Mouse (Mus musculus) midbrain, postnatal 0 days (tissue): Measurements from ENCODE around the gene Vmn1r199. TPM values are rescaled to one million over a fixed set of nuclear protein-coding genes. Genes with fewer than 3 reads are reported as not detected.
"Not testable (repeated sequence)": the region's sequence is repeated elsewhere in the genome, so short reads cannot be mapped to it uniquely, and the experiment has no call there.

Experiments used
- ATAC-seq: fragments of 200-750 bp; cut with Nextera tagmentation; 2 replicates; pipeline ENCODE4 v1.8.0; 2017; ENCODE audit warnings: moderate number of reproducible peaks, mild to moderate bottlenecking, moderate TSS enrichment, moderate library complexity; ENCODE audit not compliant: low FRiP score
- DNase-seq: peaks from one replicate; pipeline ENCODE4 v3.0.0-alpha.2; 2015; ENCODE audit warnings: low spot score
- H3K27ac ChIP-seq: fragments of 300-500 bp; sonication (generic); 2 replicates; pipeline ENCODE4 v1.5.1; 2014; ENCODE audit warnings: low read depth, mild to moderate bottlenecking, low read length, mixed read lengths
- H3K27me3 ChIP-seq: fragments of 300-500 bp; sonication (generic); 2 replicates; pipeline ENCODE4 v1.6.1; 2014; ENCODE audit warnings: low read length, control low read depth, mixed read lengths; ENCODE audit not compliant: insufficient read depth
- H3K36me3 ChIP-seq: fragments of 300-500 bp; sonication (generic); 2 replicates; pipeline ENCODE4 v1.6.1; 2014; ENCODE audit warnings: low read length, control low read depth, mixed read lengths; ENCODE audit not compliant: insufficient read depth
- H3K4me1 ChIP-seq: fragments of 300-500 bp; sonication (generic); 2 replicates; pipeline ENCODE4 v1.6.1; 2014; ENCODE audit warnings: mild to moderate bottlenecking, control low read depth, antibody characterized with exemption, low read length, mixed read lengths; ENCODE audit not compliant: insufficient read depth
- H3K4me2 ChIP-seq: fragments of 300-500 bp; sonication (generic); 2 replicates; pipeline ENCODE4 v1.6.1; 2014; ENCODE audit warnings: low read depth, mild to moderate bottlenecking, low read length, mixed read lengths; ENCODE audit not compliant: poor library complexity, severe bottlenecking
- H3K4me3 ChIP-seq: fragments of 300-500 bp; sonication (generic); 2 replicates; pipeline ENCODE4 v1.5.1; 2014; ENCODE audit warnings: low read depth, mild to moderate bottlenecking, low read length, moderate library complexity
- H3K9ac ChIP-seq: fragments of 300-500 bp; sonication (generic); replicated peaks from 2 replicates; pipeline ENCODE4 v1.6.1; 2014; ENCODE audit warnings: mild to moderate bottlenecking, low read length, moderate library complexity, mixed read lengths; ENCODE audit not compliant: poor library complexity, severe bottlenecking
- H3K9me3 ChIP-seq: fragments of 300-500 bp; sonication (generic); 2 replicates; pipeline ENCODE4 v1.6.1; 2016; ENCODE audit warnings: low read length, control low read depth
- CTCF ChIP-seq: IDR thresholded peaks from 2 replicates; pipeline ENCODE4 v1.5.1; 2016; ENCODE audit warnings: antibody characterized with exemption, mild to moderate bottlenecking
- WGBS: fragments of 180-500 bp; shearing (Covaris S2); extraction: QIAGEN DNeasy Blood & Tissue Kit; methylation state at CpG from one replicate; pipeline ENCODE4 v1.1.7; 2014; 5-methylcytosine and 5-hydroxymethylcytosine counted together
- polyA plus RNA-seq: library from polyadenylated mRNA; unstranded; fragments of >200 nt; fragmentation: Nextera tagmentation; extraction: Ambion mirVana; gene quantifications from 2 replicates; pipeline ENCODE4 v1.2.1, GENCODE M21; 2015
- total RNA-seq: library from RNA; depleted of rRNA; stranded (reverse); fragments of >200 nt; gene quantifications from 2 replicates; pipeline ENCODE4 v1.2.3, GENCODE M21; 2014; rRNA removed

The Vmn1r199 gene
- total RNA-seq: not detected in 2 replicates
- polyA plus RNA-seq: not detected in 2 replicates

DNA sequence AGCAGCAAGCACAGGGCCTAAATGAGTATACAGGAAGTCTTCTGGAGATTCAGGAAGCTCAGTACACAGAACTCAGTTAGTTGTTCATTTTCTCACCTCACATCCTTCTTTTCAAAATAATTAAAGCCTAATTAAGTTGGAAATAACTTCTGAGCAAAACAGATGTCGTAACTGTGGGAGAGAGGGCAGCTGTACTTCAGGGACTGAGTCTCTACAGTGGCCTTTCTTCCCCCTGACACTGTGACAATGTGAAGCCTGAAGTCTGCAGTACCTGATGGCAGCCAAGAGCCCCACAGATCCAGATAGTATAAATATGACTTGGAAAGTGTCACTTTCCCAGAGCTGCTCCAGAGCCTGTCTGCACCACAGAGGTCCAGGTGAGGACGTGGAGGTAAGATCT is at the start of gene Vmn1r199:
Gene Vmn1r199, plus strand, starts transcription at position 301 of the 400 bp plus-strand sequence.
- H3K27ac ChIP-seq: no peak within 1 kb of the TSS
- H3K9me3 ChIP-seq: no peaks in the 10 kb centered on the region
- no peaks in the 10 kb centered on the region for H3K4me1 ChIP-seq
- H3K9ac ChIP-seq: no peak within 1 kb of the TSS
- no peaks in the 10 kb centered on the region for H3K27me3 ChIP-seq
- no peak for TF ChIP-seq CTCF
- no peak within 1 kb of the TSS for H3K4me2 ChIP-seq
- DNase-seq (no peak), ATAC-seq (no peak)
- WGBS: 85% methylated on average over 2 of the region's 2 CpGs
- no peaks in the 10 kb centered on the region for H3K36me3 ChIP-seq
- no peak within 1 kb of the TSS for H3K4me3 ChIP-seq

DNA sequence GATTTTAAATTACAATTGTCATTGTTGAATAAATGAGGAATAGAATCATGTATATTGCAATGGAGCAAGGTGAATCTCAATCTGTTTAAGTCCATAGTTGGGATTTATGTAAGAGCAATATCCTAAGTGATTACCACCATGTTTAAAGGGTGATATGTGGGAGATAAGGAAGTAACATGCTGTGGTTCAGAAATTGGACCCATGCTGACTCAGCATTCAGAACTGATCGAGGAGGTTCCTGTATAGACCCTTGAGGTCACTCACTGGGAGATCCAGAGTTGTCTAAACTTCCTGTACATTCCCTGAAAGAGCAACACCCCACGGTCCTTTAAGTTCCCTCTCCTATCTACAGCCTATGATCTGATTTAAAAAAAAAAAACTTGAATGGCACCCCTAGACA is 46.3 kb upstream of the Vmn1r199 start:
- ATAC-seq (no peak), DNase-seq (no peak)
- no peak overlapping the region for H3K27ac ChIP-seq
- H3K4me1 ChIP-seq: no peaks in the 10 kb centered on the region
- no peak for TF ChIP-seq CTCF
- no peaks in the 10 kb centered on the region for H3K36me3 ChIP-seq
- no peak overlapping the region for H3K9ac ChIP-seq
- no peaks in the 10 kb centered on the region for H3K9me3 ChIP-seq
- H3K27me3 ChIP-seq: no peaks in the 10 kb centered on the region
- no peak overlapping the region for H3K4me2 ChIP-seq
- WGBS: 73% methylated on average over 2 of the region's 2 CpGs
- no peak overlapping the region for H3K4me3 ChIP-seq

DNA sequence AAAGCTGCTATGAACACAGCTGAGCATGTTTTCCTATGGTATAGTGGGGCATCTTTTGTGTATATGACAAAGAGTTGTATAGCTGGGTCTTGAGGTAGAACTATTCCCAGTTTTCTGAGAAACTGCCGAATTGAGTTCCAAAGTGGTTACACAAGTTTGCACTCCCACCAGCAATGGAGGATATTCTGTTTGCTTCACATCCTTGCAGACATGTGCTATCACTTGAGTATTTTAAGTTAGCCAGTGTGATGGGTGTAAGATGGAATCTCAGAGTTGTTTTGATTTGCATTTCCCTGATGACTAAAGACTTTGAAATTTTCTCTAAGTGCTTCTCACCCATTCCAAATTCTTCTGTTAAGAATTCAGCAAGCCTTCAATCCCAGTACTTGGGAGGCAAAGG is 44.1 kb upstream of the Vmn1r199 start:
- no peak overlapping the region for H3K4me3 ChIP-seq
- H3K27ac ChIP-seq: no peak overlapping the region
- WGBS: 90% methylated on average over 1 of the region's 1 CpGs
- no peaks in the 10 kb centered on the region for H3K36me3 ChIP-seq
- H3K27me3 ChIP-seq: no peaks in the 10 kb centered on the region
- DNase-seq (no peak), ATAC-seq (no peak)
- no peak overlapping the region for H3K4me2 ChIP-seq
- no peaks in the 10 kb centered on the region for H3K4me1 ChIP-seq
- H3K9me3 ChIP-seq: no peaks in the 10 kb centered on the region
- no peak overlapping the region for H3K9ac ChIP-seq
- TF ChIP-seq CTCF: no peak

DNA sequence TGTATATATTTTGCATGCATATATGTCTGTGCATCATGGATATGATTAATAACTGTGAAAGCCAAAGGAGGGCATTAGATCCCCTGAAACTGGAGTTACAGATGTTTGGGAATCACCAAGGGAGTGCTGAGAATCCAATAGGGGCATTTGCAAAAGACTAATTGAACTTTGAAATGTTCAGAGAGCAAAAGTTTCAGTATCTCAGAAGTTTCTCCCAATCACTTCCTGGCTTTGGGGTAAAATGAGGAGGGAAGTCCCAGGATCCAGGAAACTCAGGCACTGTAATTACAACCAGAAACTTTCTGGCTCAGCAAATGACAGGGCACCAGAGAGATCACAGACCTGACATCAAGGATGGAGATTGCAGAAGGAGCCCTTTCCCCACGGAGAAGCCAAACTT is 29.6 kb upstream of the Vmn1r199 start, which contains the start of gene Vmn1r198:
Gene Vmn1r198, plus strand, starts transcription at position 301 of the 400 bp plus-strand sequence.
- H3K9ac ChIP-seq: no peak within 1 kb of the TSS
- DNase-seq: no peak
- H3K27me3 ChIP-seq: no peaks in the 10 kb centered on the region
- H3K36me3 ChIP-seq: no peaks in the 10 kb centered on the region
- H3K4me2 ChIP-seq: no peak within 1 kb of the TSS
- no peak within 1 kb of the TSS for H3K4me3 ChIP-seq
- H3K9me3 ChIP-seq: no peaks in the 10 kb centered on the region
- H3K4me1 ChIP-seq: no peaks in the 10 kb centered on the region
- no peak for ATAC-seq
- TF ChIP-seq CTCF: no peak
- 47% methylated on average over 1 of the region's 1 CpGs for WGBS
- no peak within 1 kb of the TSS for H3K27ac ChIP-seq

DNA sequence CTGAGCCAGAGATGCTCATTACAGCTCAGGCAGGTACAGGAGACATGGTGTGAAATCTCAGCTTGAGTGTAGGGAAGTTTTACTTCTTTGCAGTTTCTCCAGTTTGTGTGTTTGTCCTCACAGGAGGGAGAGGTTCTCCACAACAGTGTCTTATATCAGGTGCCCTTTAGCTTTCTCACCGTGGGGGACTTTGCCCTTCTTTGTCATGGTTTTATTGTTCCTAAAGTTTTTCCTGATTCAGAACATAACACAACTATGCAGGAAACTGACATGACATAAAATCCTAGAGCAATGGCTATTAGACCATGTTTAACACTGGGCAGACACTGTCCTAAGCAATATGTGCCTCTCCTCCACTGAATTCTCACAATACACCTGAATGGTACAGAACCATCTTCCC is 28.8 kb upstream of the Vmn1r199 start:
- Histone ChIP-seq H3K4me1 (no peaks in the 10 kb centered on the region), H3K27me3 (no peaks in the 10 kb centered on the region), H3K27ac (no peak overlapping the region), H3K9ac (no peak overlapping the region), H3K36me3 (no peaks in the 10 kb centered on the region), H3K4me3 (no peak overlapping the region), H3K9me3 (no peaks in the 10 kb centered on the region), H3K4me2 (no peak overlapping the region)
- 74% methylated on average over 1 of the region's 1 CpGs for WGBS
- DNase-seq (no peak), ATAC-seq (no peak)
- TF ChIP-seq CTCF: no peak

DNA sequence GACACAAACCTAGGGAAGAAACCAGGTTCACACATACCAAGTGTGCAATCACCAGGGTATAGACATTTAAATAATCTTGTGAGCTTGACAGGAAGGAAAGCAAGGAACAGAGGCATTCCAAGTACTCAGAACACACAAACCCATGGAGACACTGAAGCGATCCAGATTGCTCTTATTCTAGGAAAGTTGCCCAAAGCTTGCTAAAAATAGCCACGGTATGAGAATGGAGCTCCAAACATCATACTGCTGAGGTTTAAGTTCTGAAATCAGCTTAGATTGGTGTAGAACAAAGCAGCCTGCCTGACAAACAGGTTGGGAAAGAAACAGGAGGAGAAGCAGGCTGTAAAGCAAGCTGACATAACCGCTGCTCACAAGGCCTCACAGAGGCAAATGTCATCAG is 1.5 kb downstream of the Vmn1r199 start:
- H3K4me1 ChIP-seq, H3K9ac ChIP-seq, H3K36me3 ChIP-seq, H3K4me3 ChIP-seq, H3K9me3 ChIP-seq, DNase-seq, H3K27me3 ChIP-seq, H3K4me2 ChIP-seq, H3K27ac ChIP-seq, ATAC-seq: not testable (repeated sequence)
- 68% methylated on average over 3 of the region's 3 CpGs for WGBS
